Mouse (Mus musculus) megakaryocyte, embryonic 14.5 days (primary cell): ENCODE measurements at regions not wholly inside any gene's neighbourhood (a gene's known extent, or its start where the extent isn't known, plus 50 kb on each side); places are given as distances from the start of the nearest gene placed in this dataset.

Experiments
- FLI1 ChIP-seq: IDR thresholded peaks from 2 replicates; pipeline ENCODE4 v1.6.1; 2012; ENCODE audit warnings: low read length, inconsistent platforms, mixed read lengths
- GATA1 ChIP-seq: IDR thresholded peaks from 3 replicates; pipeline ENCODE4 v1.6.1; 2012; ENCODE audit warnings: mixed read lengths, low read length, inconsistent platforms, borderline replicate concordance

DNA sequence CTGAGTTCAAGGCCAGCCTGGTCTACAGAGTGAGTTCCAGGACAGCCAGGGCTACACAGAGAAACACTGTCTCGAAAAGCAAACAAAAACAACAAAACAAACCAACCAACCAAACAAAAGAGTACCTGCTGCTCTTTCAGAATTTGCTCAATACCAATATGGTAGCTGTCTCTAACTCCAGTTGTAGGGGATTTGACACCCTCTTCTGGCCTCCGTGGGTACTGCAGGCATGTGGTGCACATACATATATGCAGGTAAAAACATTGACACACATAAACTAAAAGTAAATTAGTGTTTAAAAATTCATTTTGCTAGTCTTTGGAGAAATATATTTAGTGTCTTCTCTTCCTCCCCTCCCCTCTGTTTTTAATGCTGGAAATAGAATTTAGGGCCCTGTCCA, 145.8 kb downstream of the Dusp6 start:
- TF ChIP-seq FLI1 (no peak), GATA1 (no peak)
